Mouse (Mus musculus): ENCODE results near the gene Greb1. TPM values are rescaled to one million over a fixed set of nuclear protein-coding genes. Genes with fewer than 3 reads are reported as not detected.
A peak's percentile ranks its signal among the peaks of the same experiment; 100 is the strongest.

Greb1 gene
- polyA plus RNA-seq, 2 experiments: 1.1 to 3.2 TPM

- no peak overlapping the region for H3K4me3 ChIP-seq (replicated peaks; ENCODE audit: low read length)
- no peak for TF ChIP-seq POLR2A (IDR thresholded peaks at IDR 0.05; ENCODE audit: borderline replicate concordance, extremely low read depth, insufficient read depth, insufficient read length)
- ATAC-seq (ENCODE audit: low FRiP score, low read depth) (no peak), DNase-seq (ENCODE audit: low spot score) (no peak)
- no peaks in the 10 kb centered on the region for H3K36me3 ChIP-seq (ENCODE audit: control insufficient read depth, insufficient read depth, low read length)
- no peak overlapping the region for H3K9ac ChIP-seq (ENCODE audit: low read depth, low read length, severe bottlenecking)
- H3K9me3 ChIP-seq (ENCODE audit: control insufficient read depth, low read length): no peaks in the 10 kb centered on the region
- H3K4me2 ChIP-seq (replicated peaks; ENCODE audit: low read depth, low read length, severe bottlenecking): no peak overlapping the region
- peaks cover 3% of the 10 kb centered on the region; the same call in 1 of the 2 replicates for H3K4me1 ChIP-seq (ENCODE audit: control insufficient read depth, insufficient read depth, low read length)
- peaks cover 29% of the 10 kb centered on the region for H3K27me3 ChIP-seq (ENCODE audit: control insufficient read depth, insufficient read depth, low read length)
- 70% methylated on average over 5 of the region's 5 CpGs for WGBS
- no peak overlapping the region for H3K27ac ChIP-seq (replicated peaks; ENCODE audit: low read depth, low read length)
These were observed 143.5 kb downstream of the Greb1 start for GRCm38 (mm10) chr12:16656906-16657875.

- Histone ChIP-seq H3K4me3 (replicated peaks; ENCODE audit: low read length) (no peak overlapping the region), H3K9me3 (ENCODE audit: control insufficient read depth, low read length) (no peaks in the 10 kb centered on the region), H3K9ac (ENCODE audit: low read depth, low read length, severe bottlenecking) (no peak overlapping the region), H3K27me3 (ENCODE audit: control insufficient read depth, insufficient read depth, low read length) (peaks cover 35% of the 10 kb centered on the region), H3K4me1 (ENCODE audit: control insufficient read depth, insufficient read depth, low read length) (peaks cover 3% of the 10 kb centered on the region; the same call in 1 of the 2 replicates), H3K27ac (replicated peaks; ENCODE audit: low read depth, low read length) (no peak overlapping the region), H3K36me3 (ENCODE audit: control insufficient read depth, insufficient read depth, low read length) (no peaks in the 10 kb centered on the region), H3K4me2 (replicated peaks; ENCODE audit: low read depth, low read length, severe bottlenecking) (no peak overlapping the region)
- WGBS: 80% methylated on average over 4 of the region's 4 CpGs
- TF ChIP-seq POLR2A (IDR thresholded peaks at IDR 0.05; ENCODE audit: borderline replicate concordance, extremely low read depth, insufficient read depth, insufficient read length): no peak
- DNase-seq (ENCODE audit: low spot score) (no peak), ATAC-seq (ENCODE audit: low FRiP score, low read depth) (no peak)
These were observed 145.1 kb downstream of the Greb1 start for GRCm38 (mm10) chr12:16655604-16656003.

GRCm38 (mm10) chr12:16653332-16654093, 147.2 kb downstream of the Greb1 start, which contains the start of gene Ntsr2:
Ntsr2 (plus strand) TSS chr12:16653382.
- WGBS: 7% methylated on average over 57 of the region's 58 CpGs
- H3K4me1 ChIP-seq (ENCODE audit: control insufficient read depth, insufficient read depth, low read length): peaks cover 3% of the 10 kb centered on the region; the same call in 1 of the 2 replicates
- peaks cover 35% of the 10 kb centered on the region for H3K27me3 ChIP-seq (ENCODE audit: control insufficient read depth, insufficient read depth, low read length)
- no peak within 1 kb of the TSS for H3K27ac ChIP-seq (replicated peaks; ENCODE audit: low read depth, low read length)
- no peaks in the 10 kb centered on the region for H3K36me3 ChIP-seq (ENCODE audit: control insufficient read depth, insufficient read depth, low read length)
- H3K9ac ChIP-seq (ENCODE audit: low read depth, low read length, severe bottlenecking): no peak within 1 kb of the TSS
- DNase-seq (ENCODE audit: low spot score): peak; percentile 72
- H3K9me3 ChIP-seq (ENCODE audit: control insufficient read depth, low read length): no peaks in the 10 kb centered on the region
- H3K4me2 ChIP-seq (replicated peaks; ENCODE audit: low read depth, low read length, severe bottlenecking): peak within 1 kb of the TSS; percentile 60
- peak within 1 kb of the TSS; percentile 31 for H3K4me3 ChIP-seq (replicated peaks; ENCODE audit: low read length)
- peak; percentile 88 for ATAC-seq (ENCODE audit: low FRiP score, low read depth)
- no peak for TF ChIP-seq POLR2A (IDR thresholded peaks at IDR 0.05; ENCODE audit: borderline replicate concordance, extremely low read depth, insufficient read depth, insufficient read length)

- Histone ChIP-seq H3K4me1 (ENCODE audit: control insufficient read depth, insufficient read depth, low read length) (peaks cover 3% of the 10 kb centered on the region; the same call in 1 of the 2 replicates), H3K9ac (ENCODE audit: low read depth, low read length, severe bottlenecking) (no peak overlapping the region), H3K4me3 (replicated peaks; ENCODE audit: low read length) (no peak overlapping the region), H3K27me3 (ENCODE audit: control insufficient read depth, insufficient read depth, low read length) (peaks cover 29% of the 10 kb centered on the region), H3K27ac (replicated peaks; ENCODE audit: low read depth, low read length) (no peak overlapping the region), H3K36me3 (ENCODE audit: control insufficient read depth, insufficient read depth, low read length) (no peaks in the 10 kb centered on the region), H3K9me3 (ENCODE audit: control insufficient read depth, low read length) (no peaks in the 10 kb centered on the region), H3K4me2 (replicated peaks; ENCODE audit: low read depth, low read length, severe bottlenecking) (no peak overlapping the region)
- no peak for ATAC-seq (ENCODE audit: low FRiP score, low read depth)
- no peak for TF ChIP-seq POLR2A (IDR thresholded peaks at IDR 0.05; ENCODE audit: borderline replicate concordance, extremely low read depth, insufficient read depth, insufficient read length)
- no peak for DNase-seq (ENCODE audit: low spot score)
- 80% methylated on average over 6 of the region's 6 CpGs for WGBS
These were observed 150.9 kb downstream of the Greb1 start for GRCm38 (mm10) chr12:16649819-16650218.

GRCm38 (mm10) chr12:16648273-16648672, 152.4 kb downstream of the Greb1 start:
- H3K27me3 ChIP-seq (ENCODE audit: control insufficient read depth, insufficient read depth, low read length): peaks cover 14% of the 10 kb centered on the region

More at GRCm38 (mm10) chr12:16648273-16648672, 152.4 kb downstream of the Greb1 start:
- Histone ChIP-seq H3K36me3 (ENCODE audit: control insufficient read depth, insufficient read depth, low read length) (no peaks in the 10 kb centered on the region), H3K9me3 (ENCODE audit: control insufficient read depth, low read length) (no peaks in the 10 kb centered on the region), H3K4me1 (ENCODE audit: control insufficient read depth, insufficient read depth, low read length) (no peaks in the 10 kb centered on the region; the same call in 1 of the 2 replicates), H3K27ac (replicated peaks; ENCODE audit: low read depth, low read length) (no peak overlapping the region), H3K4me3 (replicated peaks; ENCODE audit: low read length) (no peak overlapping the region), H3K9ac (ENCODE audit: low read depth, low read length, severe bottlenecking) (no peak overlapping the region), H3K4me2 (replicated peaks; ENCODE audit: low read depth, low read length, severe bottlenecking) (no peak overlapping the region)
- 86% methylated on average over 6 of the region's 6 CpGs for WGBS
- ATAC-seq (ENCODE audit: low FRiP score, low read depth) (no peak), DNase-seq (ENCODE audit: low spot score) (no peak)
- TF ChIP-seq POLR2A (IDR thresholded peaks at IDR 0.05; ENCODE audit: borderline replicate concordance, extremely low read depth, insufficient read depth, insufficient read length): no peak

Measured in limb, embryonic 14.5 days (tissue).